Mouse (Mus musculus): Measurements from ENCODE around the gene Uck1.

DNA sequence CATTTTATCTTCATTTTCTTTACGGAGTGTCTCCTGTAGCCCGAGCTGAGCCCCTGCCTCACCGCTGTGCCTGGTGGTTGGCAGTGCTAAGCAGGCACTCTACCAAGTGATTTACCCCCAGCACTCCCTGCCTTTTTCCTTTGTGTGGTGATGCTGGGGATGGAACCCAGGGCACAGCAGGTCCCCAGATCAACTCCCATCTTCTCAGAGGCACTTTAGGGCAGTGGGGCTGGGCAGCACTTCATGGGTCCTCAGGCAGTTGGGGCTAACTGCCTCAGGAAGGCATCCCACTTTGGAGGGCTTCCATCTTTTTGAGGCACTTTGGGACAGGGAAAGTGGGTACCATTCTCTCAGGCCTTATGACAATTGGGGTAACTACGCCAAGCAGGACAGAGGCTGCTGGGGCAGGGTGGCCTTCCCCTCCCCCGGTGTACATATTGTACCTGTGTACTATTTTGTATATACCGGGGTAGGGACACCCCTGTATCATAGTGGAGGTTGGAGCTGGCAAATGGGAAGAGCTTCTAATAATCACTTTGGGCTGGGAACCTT is 47.4 kb upstream of the Uck1 start:
- TF ChIP-seq EP300 (IDR thresholded peaks at IDR 0.05; ENCODE audit: low read depth) (no peak), CTCF (IDR thresholded peaks at IDR 0.05; ENCODE audit: low read depth) (no peak)
